Mouse (Mus musculus) G1E (cell line): ENCODE measurements at regions not wholly inside any gene's neighbourhood (a gene's known extent, or its start where the extent isn't known, plus 50 kb on each side); places are given as distances from the start of the nearest gene placed in this dataset.

Experiments used
- ATAC-seq: 2 replicates; pipeline ENCODE4 v1.8.0; 2016; ENCODE audit warnings: mild to moderate bottlenecking; ENCODE audit not compliant: insufficient number of reproducible peaks, poor library complexity, low FRiP score, severe bottlenecking; ENCODE audit errors: extremely low read depth
- DNase-seq: peaks from one replicate; pipeline ENCODE4 v3.0.0; 2012; ENCODE audit warnings: low spot score
- H3K27me3 ChIP-seq: 2 replicates; pipeline ENCODE4 v1.6.1; 2012; ENCODE audit warnings: mild to moderate bottlenecking, low read length, inconsistent platforms; ENCODE audit not compliant: insufficient read depth
- H3K36me3 ChIP-seq: replicated peaks from 2 replicates; pipeline ENCODE3; 2012; ENCODE audit warnings: mild to moderate bottlenecking, inconsistent platforms
- H3K4me1 ChIP-seq: 2 replicates; pipeline ENCODE4 v1.6.1; 2012; ENCODE audit warnings: low read depth, low read length, inconsistent platforms, mixed read lengths; ENCODE audit not compliant: insufficient read depth
- H3K4me3 ChIP-seq: 2 replicates; pipeline ENCODE4 v1.5.1; 2012; ENCODE audit warnings: low read depth, mild to moderate bottlenecking, inconsistent platforms, low read length, moderate library complexity, mixed read lengths
- H3K9me3 ChIP-seq: replicated peaks from 2 replicates; pipeline ENCODE4 v1.6.1; 2012; ENCODE audit warnings: inconsistent platforms
- CTCF ChIP-seq: IDR thresholded peaks from 2 replicates; pipeline ENCODE4 v1.5.1; 2012; ENCODE audit warnings: low read depth, low read length, inconsistent platforms, mixed read lengths
- GATA1 ChIP-seq: IDR thresholded peaks from 2 replicates; pipeline ENCODE4 v1.6.1; 2012; ENCODE audit warnings: borderline replicate concordance, low read length, inconsistent platforms, mixed read lengths
- GATA2 ChIP-seq: IDR thresholded peaks from 2 replicates; pipeline ENCODE4 v1.6.1; 2012; ENCODE audit warnings: low read depth, low read length, inconsistent platforms, borderline replicate concordance
- POLR2AphosphoS5 ChIP-seq: IDR thresholded peaks from 2 replicates; pipeline ENCODE4 v1.6.1; 2012; ENCODE audit warnings: low read depth, low read length, inconsistent platforms; ENCODE audit not compliant: insufficient replicate concordance
- TAL1 ChIP-seq: conservative IDR thresholded peaks from 2 replicates; pipeline ENCODE4 v1.6.1; 2012; ENCODE audit warnings: low read depth, low read length, inconsistent platforms, mixed read lengths

GRCm38 (mm10) chr12:107669910-107670309 lies 181.5 kb downstream of the 3110018I06Rik start:
- H3K9me3 ChIP-seq, result peaks cover 87% of the 10 kb centered on the region

GRCm38 (mm10) chr12:107677076-107677475 lies 188.6 kb downstream of the 3110018I06Rik start:
- TF ChIP-seq TAL1 (no peak), GATA1 (no peak), CTCF (no peak), POLR2AphosphoS5 (no peak), GATA2 (no peak)
- no peaks in the 10 kb centered on the region for H3K36me3 ChIP-seq
- ATAC-seq (no peak), DNase-seq (no peak)
- no peak overlapping the region for H3K4me3 ChIP-seq
- H3K4me1 ChIP-seq, result no peaks in the 10 kb centered on the region
- H3K27me3 ChIP-seq, result no peaks in the 10 kb centered on the region
- peaks cover 94% of the 10 kb centered on the region for H3K9me3 ChIP-seq

More at GRCm38 (mm10) chr12:107669910-107670309, 181.5 kb downstream of the 3110018I06Rik start:
- DNase-seq (no peak), ATAC-seq (no peak)
- Histone ChIP-seq H3K4me1 (no peaks in the 10 kb centered on the region), H3K36me3 (no peaks in the 10 kb centered on the region), H3K27me3 (no peaks in the 10 kb centered on the region), H3K4me3 (no peak overlapping the region)
- no peak for TF ChIP-seq GATA1
- TF ChIP-seq CTCF, result no peak
- no peak for TF ChIP-seq TAL1
- no peak for TF ChIP-seq GATA2
- TF ChIP-seq POLR2AphosphoS5, result no peak

GRCm38 (mm10) chr12:107687447-107687846 lies 199.0 kb downstream of the 3110018I06Rik start:
- H3K4me1 ChIP-seq, result no peaks in the 10 kb centered on the region
- ATAC-seq (no peak), DNase-seq (no peak)
- H3K36me3 ChIP-seq, result no peaks in the 10 kb centered on the region
- no peak overlapping the region for H3K4me3 ChIP-seq
- H3K9me3 ChIP-seq, result peaks cover 86% of the 10 kb centered on the region
- H3K27me3 ChIP-seq, result no peaks in the 10 kb centered on the region
- no peak for TF ChIP-seq POLR2AphosphoS5
- TF ChIP-seq GATA2, result no peak
- no peak for TF ChIP-seq TAL1
- TF ChIP-seq GATA1, result no peak
- no peak for TF ChIP-seq CTCF

- ATAC-seq (no peak), DNase-seq (no peak)
- Histone ChIP-seq H3K4me3 (no peak overlapping the region), H3K36me3 (no peaks in the 10 kb centered on the region), H3K27me3 (no peaks in the 10 kb centered on the region), H3K4me1 (no peaks in the 10 kb centered on the region), H3K9me3 (peaks cover 88% of the 10 kb centered on the region)
- no peak for TF ChIP-seq GATA1
- no peak for TF ChIP-seq TAL1
- no peak for TF ChIP-seq POLR2AphosphoS5
Observed at GRCm38 (mm10) chr12:107689418-107689817, 201.0 kb downstream of the 3110018I06Rik start.

- no peaks in the 10 kb centered on the region for H3K27me3 ChIP-seq
- H3K4me3 ChIP-seq, result no peak overlapping the region
- H3K9me3 ChIP-seq, result peaks cover 89% of the 10 kb centered on the region
Observed at GRCm38 (mm10) chr12:107690061-107690460, 201.6 kb downstream of the 3110018I06Rik start.

GRCm38 (mm10) chr12:107693693-107694092 lies 205.3 kb downstream of the 3110018I06Rik start:
- ATAC-seq, result no peak
- no peaks in the 10 kb centered on the region for H3K4me1 ChIP-seq
- no peaks in the 10 kb centered on the region for H3K27me3 ChIP-seq
- peaks cover 83% of the 10 kb centered on the region for H3K9me3 ChIP-seq
- DNase-seq, result no peak
- H3K4me3 ChIP-seq, result no peak overlapping the region
- H3K36me3 ChIP-seq, result no peaks in the 10 kb centered on the region
- TF ChIP-seq TAL1, result no peak
- TF ChIP-seq GATA2, result no peak
- TF ChIP-seq CTCF, result no peak
- no peak for TF ChIP-seq POLR2AphosphoS5
- no peak for TF ChIP-seq GATA1

More at GRCm38 (mm10) chr12:107690061-107690460, 201.6 kb downstream of the 3110018I06Rik start:
- ATAC-seq, result no peak
- H3K4me1 ChIP-seq, result no peaks in the 10 kb centered on the region
- DNase-seq, result no peak
- TF ChIP-seq POLR2AphosphoS5 (no peak), GATA2 (no peak), TAL1 (no peak), GATA1 (no peak), CTCF (no peak)
- no peaks in the 10 kb centered on the region for H3K36me3 ChIP-seq

- peaks cover 84% of the 10 kb centered on the region for H3K9me3 ChIP-seq
- no peaks in the 10 kb centered on the region for H3K4me1 ChIP-seq
- DNase-seq (no peak), ATAC-seq (no peak)
- H3K36me3 ChIP-seq, result no peaks in the 10 kb centered on the region
- TF ChIP-seq TAL1, result no peak
- no peaks in the 10 kb centered on the region for H3K27me3 ChIP-seq
- no peak overlapping the region for H3K4me3 ChIP-seq
Observed at GRCm38 (mm10) chr12:107695014-107695413, 206.6 kb downstream of the 3110018I06Rik start.
